Mouse (Mus musculus) left cerebral cortex, adult 18-20 months (tissue): ENCODE measurements around the gene Gm7361. TPM values are rescaled to one million over a fixed set of nuclear protein-coding genes. Genes with fewer than 3 reads are reported as not detected.
"Not testable (repeated sequence)": the region's sequence is repeated elsewhere in the genome, so short reads cannot be mapped to it uniquely, and the experiment has no call there.

Experiments used
- DNase-seq, 2 experiments: peaks; one replicate each; pipeline ENCODE4 v3.0.0; 2021 to 2022; ENCODE audit warnings: low spot score in 2 of 2, mixed read lengths in 1 of 2
- long read RNA-seq, 2 experiments: library from polyadenylated mRNA; stranded (forward); transcript quantifications; one replicate each; pipeline ENCODE4 v2.0.0; 2021
- total RNA-seq, 2 experiments: library from RNA; stranded (reverse); gene quantifications; 2 replicates each; pipeline ENCODE4 v1.2.3; 2021

Gene Gm7361
- total RNA-seq = not detected
- long read RNA-seq, experiment 1 = 0 reads
- long read RNA-seq, experiment 2 = 0 reads

DNA sequence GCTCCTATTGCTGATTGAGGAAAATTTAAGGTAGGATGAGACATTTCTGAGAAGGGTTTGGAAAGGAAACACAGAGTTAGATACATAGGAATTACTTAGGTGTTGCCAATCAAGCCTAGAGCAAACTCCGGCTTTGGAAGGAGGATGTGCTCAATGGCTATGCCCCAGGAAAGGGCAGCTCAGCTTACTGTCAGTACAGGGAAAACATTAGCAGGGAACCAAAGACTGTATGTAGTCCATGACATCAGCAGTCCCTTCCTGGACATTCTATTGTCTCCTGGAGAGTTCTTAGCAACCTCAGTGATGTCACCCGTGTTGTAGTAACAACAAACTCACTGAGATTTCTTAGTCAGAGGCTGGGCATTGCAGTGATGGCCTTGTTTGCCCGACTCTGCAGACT lies at the start of gene Gm7361:
Gene Gm7361, plus strand, starts transcription at position 301 of the 400 bp plus-strand sequence.
- not testable (repeated sequence) for DNase-seq

DNA sequence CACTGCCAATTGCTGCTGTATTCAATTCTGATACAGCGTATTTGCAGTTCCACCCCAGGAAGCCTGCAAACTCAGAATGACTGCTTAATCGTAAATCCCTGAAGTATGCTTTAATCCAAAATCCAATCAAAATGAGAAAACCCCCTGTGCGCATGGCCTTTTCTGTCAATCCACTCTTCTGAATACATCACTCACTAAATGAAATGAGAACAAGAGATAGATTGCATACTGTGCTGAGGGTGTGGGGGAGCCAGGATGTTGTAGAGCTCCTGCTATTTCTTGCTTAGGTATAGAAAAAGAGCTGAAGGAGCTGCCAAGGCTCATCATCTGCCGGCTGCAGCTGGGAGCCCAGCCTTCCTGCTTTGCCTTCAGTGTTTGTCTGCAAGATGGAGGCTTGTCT lies 46.5 kb upstream of the Gm7361 start:
- DNase-seq = no peak

DNA sequence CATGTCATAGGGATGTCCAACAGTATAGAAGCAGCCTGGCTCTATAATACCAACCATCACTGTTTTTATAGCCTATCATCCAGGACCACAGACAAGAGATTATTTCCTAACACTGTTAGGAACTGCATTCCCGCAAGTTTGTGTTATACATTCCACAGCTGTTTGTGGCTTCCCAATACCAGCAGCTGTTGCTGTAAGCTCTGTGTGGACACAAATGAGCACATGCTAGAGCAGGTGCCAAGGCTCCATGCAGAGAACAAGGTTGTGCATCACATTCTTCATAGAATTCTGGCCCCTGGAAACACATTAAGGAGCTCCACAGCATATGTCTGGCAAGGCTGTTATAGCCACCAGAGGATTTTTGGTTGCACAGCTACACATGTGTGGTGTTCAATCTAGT lies 35.4 kb upstream of the Gm7361 start:
- DNase-seq = no peak

DNA sequence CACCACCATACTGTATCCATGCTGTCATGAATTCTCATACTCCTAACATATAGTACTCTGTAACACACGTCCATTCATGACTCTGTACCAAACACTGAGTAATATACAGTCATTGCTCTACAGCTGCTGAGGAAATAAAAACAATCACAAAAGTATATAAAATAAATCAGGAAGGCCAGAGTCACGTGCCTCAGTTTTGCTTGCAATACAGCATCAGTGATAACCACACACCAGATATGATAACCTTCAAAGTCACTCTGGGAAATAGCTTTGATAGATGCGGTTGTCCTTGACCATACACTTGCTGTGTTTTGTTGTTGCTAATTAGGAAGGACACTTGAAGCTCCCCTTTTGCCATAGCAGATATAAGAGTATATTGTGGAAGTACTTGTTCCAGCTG lies 9.2 kb downstream of the Gm7361 start:
- not testable (repeated sequence) for DNase-seq

DNA sequence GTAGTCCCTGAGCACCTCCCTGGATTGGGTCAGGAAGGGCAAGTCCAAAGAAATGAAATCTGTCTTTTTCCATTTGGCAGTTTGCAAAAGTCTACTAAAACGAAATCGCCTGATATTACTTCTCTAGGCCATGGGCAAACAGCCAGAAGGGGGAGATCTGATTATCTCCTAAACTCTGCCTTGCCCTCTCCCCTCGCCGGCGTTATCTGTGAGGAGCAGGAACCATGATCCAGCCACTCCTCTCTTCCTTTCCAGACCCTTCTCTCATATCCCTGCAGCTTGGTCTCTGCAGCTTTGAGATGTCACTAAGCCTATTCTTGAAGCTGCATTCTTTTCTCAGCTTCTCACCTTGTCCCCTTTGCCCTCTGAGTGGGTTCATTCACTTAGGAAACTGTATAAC lies 22.9 kb downstream of the Gm7361 start:
- no peak for DNase-seq

DNA sequence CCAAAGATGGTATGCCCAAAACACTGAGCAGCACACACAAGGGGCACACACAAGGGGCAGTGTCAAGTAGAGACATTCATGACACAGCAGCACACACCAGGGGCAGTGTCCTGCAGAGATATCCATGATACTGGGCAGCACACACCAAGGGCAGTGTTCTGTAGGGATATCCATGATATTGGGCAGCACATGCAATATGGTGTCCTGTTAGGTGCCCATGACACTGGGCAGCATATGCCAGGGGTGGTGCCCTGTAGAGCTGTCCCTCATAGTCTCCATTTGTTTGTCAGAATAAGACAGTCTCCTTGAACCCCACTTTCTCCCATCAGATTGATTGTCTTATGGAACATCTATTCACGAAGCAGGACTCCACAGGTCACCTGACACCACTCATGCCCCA lies 24.2 kb downstream of the Gm7361 start:
- no peak for DNase-seq

DNA sequence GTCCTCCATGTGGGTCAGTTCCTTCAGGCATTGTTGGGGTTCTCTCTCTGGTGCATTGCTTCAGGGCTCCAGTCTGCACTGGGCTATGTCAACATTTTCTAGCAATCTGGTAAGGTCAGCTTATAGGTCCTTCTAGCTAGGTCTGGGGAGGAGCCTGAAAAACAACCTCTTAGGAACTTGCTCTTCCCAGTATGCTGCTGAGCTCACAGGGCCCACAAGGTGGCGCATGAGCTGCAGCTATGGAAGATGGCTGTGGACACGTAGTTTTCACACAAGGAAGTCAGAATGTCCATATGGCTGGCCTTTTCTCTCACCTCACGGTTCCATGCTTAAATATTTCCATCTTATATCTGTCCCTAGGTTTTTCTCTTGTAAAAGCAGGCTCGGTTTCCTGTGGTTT lies 24.8 kb downstream of the Gm7361 start:
- peak; percentile 75 to 81 for DNase-seq

DNA sequence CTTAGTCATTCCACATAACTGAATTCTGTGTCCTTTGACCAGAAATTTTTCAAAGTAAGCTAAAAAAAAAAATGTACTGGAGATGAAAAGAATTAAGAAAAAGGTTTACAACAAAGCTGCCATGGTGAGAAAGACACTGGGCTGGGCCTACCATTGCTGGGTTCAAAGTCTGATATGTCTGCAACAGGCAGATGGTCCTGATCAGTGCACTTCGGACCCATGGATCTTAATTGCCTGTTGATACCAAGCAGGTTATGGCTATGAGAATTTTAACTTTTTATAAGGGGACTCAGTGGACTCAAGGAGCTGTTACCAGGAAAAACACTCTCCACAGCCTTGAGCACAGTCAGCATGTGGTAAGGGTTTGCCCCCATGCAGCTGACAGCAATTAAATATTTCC lies 25.9 kb downstream of the Gm7361 start:
- no peak for DNase-seq

DNA sequence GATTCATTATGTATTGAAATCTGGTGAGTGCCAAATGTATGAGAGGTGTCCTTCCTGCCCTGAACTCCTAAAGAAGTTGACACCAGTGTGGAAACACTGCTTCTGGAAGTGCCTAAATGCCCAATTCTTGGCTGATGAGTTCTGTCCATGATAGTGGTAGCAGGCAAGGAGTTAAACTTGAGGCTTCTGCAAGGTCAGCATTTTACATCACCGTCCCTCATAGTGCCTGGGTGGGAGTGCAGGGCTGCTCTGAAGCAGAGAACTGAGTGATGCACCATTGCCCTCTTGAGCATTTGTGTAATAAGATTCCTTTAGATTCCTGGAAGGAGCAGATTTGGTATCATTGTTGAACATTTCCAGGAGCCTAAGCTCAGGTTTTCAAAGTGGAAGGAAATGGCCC lies 34.1 kb downstream of the Gm7361 start:
- DNase-seq = no peak

DNA sequence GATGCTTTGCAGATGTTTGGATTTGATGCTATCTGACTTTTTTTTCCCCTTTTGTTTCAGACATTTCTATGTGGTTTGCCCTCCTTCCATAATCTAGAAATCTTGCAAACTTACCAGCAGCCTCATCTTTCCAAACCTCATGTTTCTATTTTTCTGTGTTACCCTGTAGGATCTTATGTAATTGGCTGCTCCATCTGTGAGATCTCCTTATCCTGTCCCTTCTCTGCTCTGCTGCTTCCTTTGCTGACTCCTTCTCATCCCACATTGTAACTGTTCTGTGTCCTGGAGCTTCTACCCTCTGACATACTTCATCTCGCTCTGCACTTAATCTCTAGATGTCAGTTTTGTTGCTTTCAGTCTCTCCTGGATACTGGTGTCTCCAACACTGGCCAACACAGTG lies 35.8 kb downstream of the Gm7361 start:
- DNase-seq = peak in 1 of 2 experiments; percentile 1

Other genes starting within 250 kb of the Gm7361 start
- gene Gm5862, start 234.8 kb upstream of the Gm7361 start, total RNA-seq = not detected
- gene Speer4a, start 218.1 kb upstream of the Gm7361 start, total RNA-seq = not detected
- not detected for gene Gm7347, start 199.1 kb upstream of the Gm7361 start, total RNA-seq
- not detected for gene Gm10471, start 168.4 kb upstream of the Gm7361 start, total RNA-seq
- gene 5031410I06Rik, start 152.3 kb upstream of the Gm7361 start, total RNA-seq = not detected
- gene Gm10220, start 136.3 kb upstream of the Gm7361 start, total RNA-seq = not detected